Mouse (Mus musculus): ENCODE measurements around the gene Gsdma.

DNA sequence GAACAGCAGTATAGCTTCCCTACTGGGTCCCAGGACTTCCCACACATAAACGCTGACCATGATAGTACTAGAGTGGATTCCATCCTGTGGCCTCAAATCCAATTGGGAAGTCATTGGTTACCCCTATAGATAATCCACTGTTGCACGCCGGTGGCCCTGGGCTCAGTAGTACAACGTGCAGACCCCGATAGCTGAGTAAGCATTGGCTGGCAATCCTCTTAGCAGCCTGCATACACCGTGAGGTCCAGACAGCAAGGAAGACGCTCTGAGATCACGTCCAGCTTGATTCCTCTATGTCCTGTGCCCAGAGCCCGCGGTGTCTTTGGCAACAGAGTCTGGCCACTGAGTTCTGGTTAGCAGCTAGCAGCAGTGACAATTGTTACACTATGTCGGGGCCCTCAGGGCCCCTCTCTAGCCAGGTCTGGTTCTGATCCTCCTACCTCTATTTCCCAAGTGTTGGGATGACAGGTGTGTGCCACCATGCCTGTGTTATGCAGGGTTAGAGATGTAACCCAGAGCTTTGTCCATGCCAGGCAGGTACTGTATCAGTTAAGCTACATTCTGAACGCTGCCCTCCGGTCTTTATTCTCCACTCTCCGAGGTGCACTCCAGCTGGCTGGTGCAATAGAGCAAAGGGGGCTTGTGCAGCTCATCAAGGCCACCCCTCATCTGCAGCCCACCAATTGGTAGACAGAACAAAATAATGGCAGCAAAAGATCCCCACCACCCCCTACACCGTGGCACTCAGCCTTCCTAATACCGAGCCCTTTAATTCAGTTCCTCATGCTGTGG lies 34.9 kb downstream of the Gsdma start:
- TF ChIP-seq CTCF (IDR thresholded peaks at IDR 0.05; ENCODE audit: insufficient read depth, low read depth, low read length) (no peak), POLR2A (IDR thresholded peaks at IDR 0.05; ENCODE audit: insufficient read depth, low read depth, low read length) (no peak)

Data from olfactory bulb, adult 2 months (tissue).